Mouse (Mus musculus): Measurements from ENCODE around the gene Slc16a2. TPM values are rescaled to one million over a fixed set of nuclear protein-coding genes. Genes with fewer than 3 reads are reported as not detected.

Gene Slc16a2
- polyA plus RNA-seq, 1 experiment = 8.2 TPM

- Histone ChIP-seq H3K27me3 (ENCODE audit: control insufficient read depth, insufficient read depth, insufficient read length) (no peaks in the 10 kb centered on the region), H3K4me2 (ENCODE audit: low read depth) (no peak overlapping the region), H3ac (ENCODE audit: control insufficient read depth, insufficient read length) (no peak overlapping the region), H3K36me3 (ENCODE audit: control insufficient read depth, insufficient read depth) (no peaks in the 10 kb centered on the region), H3K79me2 (ENCODE audit: control insufficient read depth, insufficient read depth) (no peaks in the 10 kb centered on the region), H3K4me3 (no peak overlapping the region)
- TF ChIP-seq TCF12 (IDR thresholded peaks at IDR 0.05; ENCODE audit: insufficient read depth, poor library complexity, severe bottlenecking) (no peak), TCF3 (IDR thresholded peaks at IDR 0.05; ENCODE audit: insufficient read length, low read depth) (no peak), POLR2AphosphoS2 (IDR thresholded peaks at IDR 0.05; ENCODE audit: insufficient read length, low read depth) (no peak), USF1 (IDR thresholded peaks at IDR 0.05; ENCODE audit: low read depth) (no peak), SRF (IDR thresholded peaks at IDR 0.05; ENCODE audit: control insufficient read depth, insufficient read length, low read depth) (no peak), CEBPB (IDR thresholded peaks at IDR 0.05; ENCODE audit: insufficient read depth, poor library complexity, severe bottlenecking) (no peak), E2F4 (IDR thresholded peaks at IDR 0.05; ENCODE audit: insufficient read depth) (no peak), MYOG (IDR thresholded peaks at IDR 0.05; ENCODE audit: control insufficient read depth in 1 of 3, insufficient read depth in 1 of 3, insufficient read length in 2 of 3, low read depth in 2 of 3) (no peak), MYOD1 (IDR thresholded peaks at IDR 0.05; ENCODE audit: control insufficient read depth in 1 of 3, insufficient read length in 2 of 3, low read depth in 2 of 3) (no peak), REST (IDR thresholded peaks at IDR 0.05; ENCODE audit: insufficient read depth, insufficient read length) (no peak)
Measured at GRCm38 (mm10) chrX:103732033-103732703, 89.6 kb downstream of the Slc16a2 start.

GRCm38 (mm10) chrX:103722437-103722836 is 99.3 kb downstream of the Slc16a2 start:
- H3K27me3 ChIP-seq (ENCODE audit: control insufficient read depth, insufficient read depth, insufficient read length) = no peaks in the 10 kb centered on the region
- no peak overlapping the region for H3ac ChIP-seq (ENCODE audit: control insufficient read depth, insufficient read length)
- no peaks in the 10 kb centered on the region for H3K36me3 ChIP-seq (ENCODE audit: control insufficient read depth, insufficient read depth)
- no peaks in the 10 kb centered on the region for H3K79me2 ChIP-seq (ENCODE audit: control insufficient read depth, insufficient read depth)
- H3K4me2 ChIP-seq (ENCODE audit: low read depth) = no peak overlapping the region
- no peak overlapping the region for H3K4me3 ChIP-seq
- TF ChIP-seq MYOG (IDR thresholded peaks at IDR 0.05; ENCODE audit: control insufficient read depth in 1 of 3, insufficient read depth in 1 of 3, insufficient read length in 2 of 3, low read depth in 2 of 3) = no peak
- TF ChIP-seq TCF3 (IDR thresholded peaks at IDR 0.05; ENCODE audit: insufficient read length, low read depth) = no peak
- no peak for TF ChIP-seq MYOD1 (IDR thresholded peaks at IDR 0.05; ENCODE audit: control insufficient read depth in 1 of 3, insufficient read length in 2 of 3, low read depth in 2 of 3)
- TF ChIP-seq MAX (IDR thresholded peaks at IDR 0.05; ENCODE audit: low read depth) = no peak
- TF ChIP-seq POLR2AphosphoS2 (IDR thresholded peaks at IDR 0.05; ENCODE audit: insufficient read length, low read depth) = no peak
- TF ChIP-seq TCF12 (IDR thresholded peaks at IDR 0.05; ENCODE audit: insufficient read depth, poor library complexity, severe bottlenecking) = no peak
- no peak for TF ChIP-seq SRF (IDR thresholded peaks at IDR 0.05; ENCODE audit: control insufficient read depth, insufficient read length, low read depth)
- no peak for TF ChIP-seq CEBPB (IDR thresholded peaks at IDR 0.05; ENCODE audit: insufficient read depth, poor library complexity, severe bottlenecking)
- no peak for TF ChIP-seq REST (IDR thresholded peaks at IDR 0.05; ENCODE audit: insufficient read depth, insufficient read length)

GRCm38 (mm10) chrX:103719618-103720185 is 102.1 kb downstream of the Slc16a2 start:
- no peaks in the 10 kb centered on the region for H3K36me3 ChIP-seq (ENCODE audit: control insufficient read depth, insufficient read depth)
- H3K4me3 ChIP-seq = no peak overlapping the region
- no peak overlapping the region for H3ac ChIP-seq (ENCODE audit: control insufficient read depth, insufficient read length)
- H3K4me2 ChIP-seq (ENCODE audit: low read depth) = no peak overlapping the region
- H3K79me2 ChIP-seq (ENCODE audit: control insufficient read depth, insufficient read depth) = no peaks in the 10 kb centered on the region
- TF ChIP-seq TCF12 (IDR thresholded peaks at IDR 0.05; ENCODE audit: insufficient read depth, poor library complexity, severe bottlenecking) (no peak), POLR2AphosphoS2 (IDR thresholded peaks at IDR 0.05; ENCODE audit: insufficient read length, low read depth) (no peak), MYOD1 (IDR thresholded peaks at IDR 0.05; ENCODE audit: control insufficient read depth in 1 of 3, insufficient read length in 2 of 3, low read depth in 2 of 3) (no peak), E2F4 (IDR thresholded peaks at IDR 0.05; ENCODE audit: insufficient read depth) (no peak), TCF3 (IDR thresholded peaks at IDR 0.05; ENCODE audit: insufficient read length, low read depth) (no peak), SRF (IDR thresholded peaks at IDR 0.05; ENCODE audit: control insufficient read depth, insufficient read length, low read depth) (no peak)
- no peaks in the 10 kb centered on the region for H3K27me3 ChIP-seq (ENCODE audit: control insufficient read depth, insufficient read depth, insufficient read length)

- TF ChIP-seq TCF12 (IDR thresholded peaks at IDR 0.05; ENCODE audit: insufficient read depth, poor library complexity, severe bottlenecking) (no peak), CEBPB (IDR thresholded peaks at IDR 0.05; ENCODE audit: insufficient read depth, poor library complexity, severe bottlenecking) (no peak), USF1 (IDR thresholded peaks at IDR 0.05; ENCODE audit: low read depth) (no peak), SRF (IDR thresholded peaks at IDR 0.05; ENCODE audit: control insufficient read depth, insufficient read length, low read depth) (no peak), MYOG (IDR thresholded peaks at IDR 0.05; ENCODE audit: control insufficient read depth in 1 of 3, insufficient read depth in 1 of 3, insufficient read length in 2 of 3, low read depth in 2 of 3) (no peak), POLR2AphosphoS2 (IDR thresholded peaks at IDR 0.05; ENCODE audit: insufficient read length, low read depth) (no peak), REST (IDR thresholded peaks at IDR 0.05; ENCODE audit: insufficient read depth, insufficient read length) (no peak), E2F4 (IDR thresholded peaks at IDR 0.05; ENCODE audit: insufficient read depth) (no peak), POLR2A (IDR thresholded peaks at IDR 0.05; ENCODE audit: insufficient read length, low read depth) (no peak), MAX (IDR thresholded peaks at IDR 0.05; ENCODE audit: low read depth) (no peak), MYOD1 (IDR thresholded peaks at IDR 0.05; ENCODE audit: control insufficient read depth in 1 of 3, insufficient read length in 2 of 3, low read depth in 2 of 3) (no peak), TCF3 (IDR thresholded peaks at IDR 0.05; ENCODE audit: insufficient read length, low read depth) (no peak)
- H3K36me3 ChIP-seq (ENCODE audit: control insufficient read depth, insufficient read depth) = no peaks in the 10 kb centered on the region
- no peaks in the 10 kb centered on the region for H3K79me2 ChIP-seq (ENCODE audit: control insufficient read depth, insufficient read depth)
- no peak overlapping the region for H3ac ChIP-seq (ENCODE audit: control insufficient read depth, insufficient read length)
- H3K4me3 ChIP-seq = no peak overlapping the region
- H3K27me3 ChIP-seq (ENCODE audit: control insufficient read depth, insufficient read depth, insufficient read length) = no peaks in the 10 kb centered on the region
- no peak overlapping the region for H3K4me2 ChIP-seq (ENCODE audit: low read depth)
Measured at GRCm38 (mm10) chrX:103712922-103713321, 108.9 kb downstream of the Slc16a2 start.
